Mouse (Mus musculus) MEL (cell line): Measurements from ENCODE around the gene Olfr1426.

Source experiments
- CTCF ChIP-seq, 3 experiments: IDR thresholded peaks in 2 of 3; conservative IDR thresholded peaks in 1 of 3; 2 replicates each; pipeline ENCODE4 v1.5.1; 2011 to 2012; ENCODE audit warnings: low read length in 3 of 3, low read depth in 2 of 3, mild to moderate bottlenecking in 2 of 3, improper control_type of control experiment in 1 of 3, inconsistent platforms in 1 of 3, mixed read lengths in 1 of 3, moderate library complexity in 1 of 3; ENCODE audit not compliant: control insufficient read depth in 1 of 3, insufficient read depth in 1 of 3, poor library complexity in 1 of 3, severe bottlenecking in 1 of 3
- ETS1 ChIP-seq: IDR thresholded peaks from 2 replicates; pipeline ENCODE4 v1.6.1; 2012; ENCODE audit warnings: low read depth, mild to moderate bottlenecking, inconsistent platforms, low read length, improper control_type of control experiment, moderate library complexity

- TF ChIP-seq CTCF (IDR thresholded peaks at IDR 0.05 in 2 of 3, conservative IDR thresholded peaks at IDR 0.05 in 1 of 3; ENCODE audit: control insufficient read depth in 1 of 3, insufficient read depth in 1 of 3, low read depth in 2 of 3, low read length in 3 of 3, poor library complexity in 1 of 3, severe bottlenecking in 1 of 3) (no peak), ETS1 (no peak)
These were observed 24.7 kb upstream of the Olfr1426 start for GRCm38 (mm10) chr19:12116464-12116863.
